Mouse (Mus musculus) hindbrain, embryonic 12.5 days (tissue): ENCODE data around the gene Cacnb2. TPM values are rescaled to one million over a fixed set of nuclear protein-coding genes. Genes with fewer than 3 reads are reported as not detected.

Experiments
- ATAC-seq: fragments of 200-750 bp; cut with Nextera tagmentation; 2 replicates; pipeline ENCODE4 v1.8.0; 2017; ENCODE audit warnings: moderate TSS enrichment; ENCODE audit not compliant: low FRiP score
- H3K27ac ChIP-seq: fragments of 300-500 bp; sonication (generic); 2 replicates; pipeline ENCODE4 v1.5.1; 2016; ENCODE audit warnings: mild to moderate bottlenecking
- H3K27me3 ChIP-seq: fragments of 300-500 bp; sonication (generic); 2 replicates; pipeline ENCODE4 v1.6.1; 2016; ENCODE audit warnings: mild to moderate bottlenecking
- H3K36me3 ChIP-seq: fragments of 300-500 bp; sonication (generic); 2 replicates; pipeline ENCODE4 v1.6.1; 2016; ENCODE audit warnings: mild to moderate bottlenecking
- H3K4me1 ChIP-seq: fragments of 300-500 bp; sonication (generic); 2 replicates; pipeline ENCODE4 v1.6.1; 2016
- H3K4me2 ChIP-seq: fragments of 300-500 bp; sonication (generic); replicated peaks from 2 replicates; pipeline ENCODE4 v1.6.1; 2016; ENCODE audit warnings: mild to moderate bottlenecking
- H3K4me3 ChIP-seq: fragments of 300-500 bp; sonication (generic); 2 replicates; pipeline ENCODE4 v1.5.1; 2016; ENCODE audit warnings: mild to moderate bottlenecking
- H3K9ac ChIP-seq: fragments of 300-500 bp; sonication (generic); 2 replicates; pipeline ENCODE4 v1.6.1; 2016; ENCODE audit warnings: mild to moderate bottlenecking, moderate library complexity
- H3K9me3 ChIP-seq: fragments of 300-500 bp; sonication (generic); replicated peaks from 2 replicates; pipeline ENCODE4 v1.6.1; 2016; ENCODE audit warnings: mild to moderate bottlenecking
- WGBS: fragments of 180-500 bp; shearing (Covaris S2); methylation state at CpG from one replicate; pipeline ENCODE4 v1.1.7; 2016; 5-methylcytosine and 5-hydroxymethylcytosine counted together
- polyA plus RNA-seq: library from polyadenylated mRNA; unstranded; fragments of >200 nt; fragmentation: Nextera tagmentation; extraction: Ambion mirVana; gene quantifications from 2 replicates; pipeline ENCODE4 v1.2.1, GENCODE M21; 2016

Cacnb2 gene
- polyA plus RNA-seq, 1 experiment from 2014 or later, result 3.6 TPM

DNA sequence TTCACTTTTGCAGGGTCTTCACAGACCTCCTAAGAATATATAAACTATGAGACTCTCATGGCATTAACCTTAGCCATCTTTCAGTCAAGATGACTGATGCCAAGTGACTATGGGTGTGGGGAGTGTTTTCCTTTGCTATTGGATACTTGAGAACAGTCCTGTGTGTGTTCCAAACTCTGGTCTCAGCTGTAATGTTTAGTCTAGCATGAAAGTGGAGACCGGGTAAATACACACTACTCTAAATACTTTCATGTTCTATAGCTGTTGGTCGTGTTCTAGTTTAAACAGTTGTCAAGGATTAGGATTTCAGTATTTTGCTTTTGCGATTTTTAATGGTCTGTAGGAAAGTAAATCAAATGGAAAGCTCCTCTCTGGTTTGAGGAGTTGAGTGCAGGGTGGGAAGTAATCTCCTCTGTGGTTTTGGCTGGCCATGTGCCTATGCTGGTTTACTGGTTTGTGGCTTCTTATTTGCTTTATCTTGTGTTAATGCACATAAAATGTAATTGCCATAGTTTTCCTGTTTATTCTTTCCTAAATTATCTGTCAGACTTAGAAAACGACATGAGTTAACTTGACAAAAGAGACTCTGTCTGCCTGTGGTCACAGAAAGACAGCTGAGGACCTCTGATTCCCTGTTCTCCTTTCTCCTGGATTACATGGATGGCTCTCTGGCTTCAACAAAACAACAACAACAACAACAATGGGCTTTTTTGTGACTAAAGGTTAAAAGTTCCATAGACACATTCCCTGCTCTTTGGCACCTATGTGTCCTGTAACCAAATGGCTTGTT is 285.7 kb downstream of the Cacnb2 start:
- Histone ChIP-seq H3K4me1 (no peaks in the 10 kb centered on the region), H3K9me3 (no peaks in the 10 kb centered on the region), H3K27me3 (no peaks in the 10 kb centered on the region), H3K27ac (no peak overlapping the region), H3K4me2 (no peak overlapping the region), H3K4me3 (no peak overlapping the region), H3K9ac (no peak overlapping the region), H3K36me3 (no peaks in the 10 kb centered on the region)
- ATAC-seq, result no peak
- 72% methylated on average over 4 of the region's 4 CpGs for WGBS

DNA sequence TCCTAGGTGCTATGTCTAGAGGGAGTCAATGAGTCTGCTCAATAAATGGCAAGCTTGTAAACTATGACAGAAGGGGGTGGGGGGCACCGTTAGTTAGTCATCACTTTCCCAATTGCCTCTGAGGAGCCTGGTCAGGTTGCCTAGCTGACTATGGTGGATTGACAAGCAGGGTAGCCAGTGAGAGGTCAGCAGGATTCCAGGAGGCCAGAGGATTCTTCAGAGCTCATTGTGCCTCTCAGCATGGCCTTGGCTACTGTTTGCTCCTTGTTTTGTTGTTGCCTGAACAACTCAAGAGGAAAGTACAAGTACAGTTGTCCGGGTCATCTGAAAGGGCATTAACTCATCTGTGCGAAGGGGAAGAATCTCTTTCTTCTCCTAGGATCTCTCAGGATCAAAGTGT is 300.9 kb downstream of the Cacnb2 start:
- peaks cover 10% of the 10 kb centered on the region for H3K4me1 ChIP-seq
- no peaks in the 10 kb centered on the region for H3K9me3 ChIP-seq
- H3K4me2 ChIP-seq, result no peak overlapping the region
- H3K27me3 ChIP-seq, result no peaks in the 10 kb centered on the region
- 33% methylated on average over 3 of the region's 3 CpGs for WGBS
- H3K9ac ChIP-seq, result no peak overlapping the region
- no peak for ATAC-seq
- H3K36me3 ChIP-seq, result no peaks in the 10 kb centered on the region
- no peak overlapping the region for H3K4me3 ChIP-seq
- no peak overlapping the region for H3K27ac ChIP-seq

DNA sequence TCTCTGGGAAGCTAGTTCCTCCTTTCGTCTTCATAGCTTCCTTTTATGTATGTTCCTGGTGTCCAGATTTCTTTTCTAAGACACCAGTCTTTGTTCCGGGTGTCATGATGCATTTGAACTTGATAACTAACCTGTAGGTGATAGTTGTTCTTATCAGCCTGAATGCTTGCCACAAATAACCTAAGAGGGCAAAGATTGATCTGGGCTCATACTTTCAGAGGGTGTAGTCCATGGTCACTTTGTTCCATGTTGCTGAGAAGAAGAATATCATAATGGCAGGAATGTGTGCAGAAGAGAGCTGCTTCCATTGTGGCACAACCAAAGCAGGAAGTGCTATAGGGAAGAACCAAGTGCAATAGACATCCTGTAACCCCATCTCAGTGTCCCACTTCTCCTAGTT is 302.0 kb downstream of the Cacnb2 start:
- WGBS, result 82% methylated on average over 2 of the region's 2 CpGs
- Histone ChIP-seq H3K27ac (no peak overlapping the region), H3K4me1 (peaks cover 10% of the 10 kb centered on the region), H3K4me3 (no peak overlapping the region), H3K9me3 (no peaks in the 10 kb centered on the region), H3K27me3 (no peaks in the 10 kb centered on the region), H3K4me2 (no peak overlapping the region), H3K36me3 (no peaks in the 10 kb centered on the region), H3K9ac (no peak overlapping the region)
- ATAC-seq, result no peak

DNA sequence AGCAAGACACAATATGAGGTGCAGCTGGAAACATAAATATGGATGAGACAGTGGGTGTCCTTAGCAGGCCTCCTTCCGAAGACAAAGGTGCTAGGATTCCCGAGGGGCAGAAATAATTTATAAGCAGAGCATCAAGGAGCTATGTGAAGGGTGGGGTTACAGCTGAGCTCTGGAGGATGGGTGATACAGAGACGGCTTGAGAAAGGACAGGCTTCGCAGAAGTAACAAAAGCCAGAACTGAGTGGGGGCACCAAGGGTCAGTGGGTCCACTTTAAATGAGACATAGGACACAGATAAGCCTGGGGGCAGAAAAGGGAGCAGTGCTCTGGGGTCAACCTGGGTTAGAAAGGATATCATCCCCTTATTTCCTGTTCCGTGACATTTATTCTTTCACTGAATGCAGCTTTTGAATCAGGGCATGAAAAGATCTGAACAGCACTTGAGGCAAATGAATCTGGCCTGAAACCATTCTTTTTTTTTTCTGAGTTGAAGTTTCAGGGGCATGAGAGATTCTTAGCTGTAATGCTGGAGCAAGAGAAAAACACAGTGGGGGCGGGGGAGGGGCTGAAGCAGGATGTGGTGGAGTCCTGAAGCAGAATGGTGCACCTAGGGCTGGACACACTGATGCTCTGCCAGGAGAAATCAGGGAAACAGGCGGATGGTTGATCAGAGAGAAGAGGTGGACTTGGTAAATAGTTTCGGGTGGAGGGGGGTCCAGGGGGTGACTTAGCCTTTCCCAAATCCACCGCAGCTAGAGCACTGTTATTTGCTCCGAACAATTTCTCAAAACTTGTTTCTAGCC is 304.4 kb downstream of the Cacnb2 start:
- no peak overlapping the region for H3K9ac ChIP-seq
- no peaks in the 10 kb centered on the region for H3K36me3 ChIP-seq
- no peak overlapping the region for H3K4me3 ChIP-seq
- H3K27me3 ChIP-seq, result no peaks in the 10 kb centered on the region
- ATAC-seq, result peak; percentile 48; the same call in 1 of the 2 replicates
- no peak overlapping the region for H3K27ac ChIP-seq
- H3K4me1 ChIP-seq, result peaks cover 10% of the 10 kb centered on the region
- no peaks in the 10 kb centered on the region for H3K9me3 ChIP-seq
- WGBS, result 24% methylated on average over 10 of the region's 10 CpGs
- H3K4me2 ChIP-seq, result no peak overlapping the region

DNA sequence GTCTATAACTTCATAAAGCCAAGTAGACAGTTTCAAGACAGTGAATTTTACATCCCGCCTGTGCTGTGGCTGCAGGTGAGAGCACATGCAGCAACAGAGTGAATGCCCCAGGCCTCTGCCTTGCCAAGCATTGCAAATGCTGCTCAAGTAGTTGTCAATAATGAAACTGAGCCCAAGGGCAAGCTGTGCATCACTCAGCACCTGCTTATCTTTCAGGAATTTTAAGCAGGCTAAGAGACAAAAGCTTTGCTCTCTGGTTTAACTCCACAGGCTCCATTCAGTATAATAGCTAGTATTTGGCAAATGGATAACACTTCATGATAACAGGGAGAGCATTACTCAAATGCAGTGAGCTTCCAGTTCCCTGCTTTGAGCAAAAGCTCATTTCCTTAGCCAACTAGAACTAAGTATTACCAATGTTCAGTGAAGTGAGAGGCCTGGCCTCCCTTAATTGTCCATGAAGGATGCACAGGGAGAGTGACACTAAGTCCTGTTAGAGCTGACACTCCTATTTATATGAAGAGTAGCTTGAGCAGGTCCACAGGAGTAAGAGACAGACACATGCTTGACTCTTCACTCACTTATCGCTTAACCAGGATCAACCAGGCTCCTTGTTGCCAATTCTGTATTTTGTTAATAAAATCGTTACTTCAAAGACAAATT is 314.8 kb downstream of the Cacnb2 start:
- ATAC-seq, result peak; percentile 46
- H3K9me3 ChIP-seq, result no peaks in the 10 kb centered on the region
- H3K36me3 ChIP-seq, result no peaks in the 10 kb centered on the region
- H3K4me3 ChIP-seq, result no peak overlapping the region
- peaks cover 4% of the 10 kb centered on the region; the same call in 1 of the 2 replicates for H3K4me1 ChIP-seq
- H3K4me2 ChIP-seq, result no peak overlapping the region
- no peaks in the 10 kb centered on the region for H3K27me3 ChIP-seq
- no peak overlapping the region for H3K27ac ChIP-seq
- no peak overlapping the region for H3K9ac ChIP-seq
- 73% methylated on average over 3 of the region's 3 CpGs for WGBS

DNA sequence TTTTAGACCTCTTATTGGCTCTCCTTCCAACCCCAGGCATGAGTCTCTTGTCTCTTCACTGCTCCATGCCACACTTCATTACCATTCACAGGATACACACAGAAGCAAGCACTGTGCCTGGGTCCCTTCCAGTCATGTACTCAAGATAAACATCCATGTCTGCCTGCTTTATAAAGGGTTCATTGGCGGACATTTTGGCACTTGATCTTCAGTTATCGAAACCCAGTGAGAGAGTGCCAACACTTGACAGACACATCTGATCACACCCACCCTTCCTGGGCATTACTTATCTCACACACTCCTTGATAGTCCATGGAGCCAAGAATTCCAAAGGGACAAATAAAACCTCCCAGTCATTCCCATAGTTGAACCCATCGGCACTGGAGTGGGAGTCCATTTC is 327.0 kb downstream of the Cacnb2 start:
- H3K9ac ChIP-seq, result no peak overlapping the region
- no peak overlapping the region for H3K27ac ChIP-seq
- no peaks in the 10 kb centered on the region for H3K36me3 ChIP-seq
- no peak for ATAC-seq
- H3K9me3 ChIP-seq, result no peaks in the 10 kb centered on the region
- H3K27me3 ChIP-seq, result no peaks in the 10 kb centered on the region
- H3K4me1 ChIP-seq, result no peaks in the 10 kb centered on the region
- 89% methylated on average over 3 of the region's 3 CpGs for WGBS
- H3K4me3 ChIP-seq, result no peak overlapping the region
- no peak overlapping the region for H3K4me2 ChIP-seq

DNA sequence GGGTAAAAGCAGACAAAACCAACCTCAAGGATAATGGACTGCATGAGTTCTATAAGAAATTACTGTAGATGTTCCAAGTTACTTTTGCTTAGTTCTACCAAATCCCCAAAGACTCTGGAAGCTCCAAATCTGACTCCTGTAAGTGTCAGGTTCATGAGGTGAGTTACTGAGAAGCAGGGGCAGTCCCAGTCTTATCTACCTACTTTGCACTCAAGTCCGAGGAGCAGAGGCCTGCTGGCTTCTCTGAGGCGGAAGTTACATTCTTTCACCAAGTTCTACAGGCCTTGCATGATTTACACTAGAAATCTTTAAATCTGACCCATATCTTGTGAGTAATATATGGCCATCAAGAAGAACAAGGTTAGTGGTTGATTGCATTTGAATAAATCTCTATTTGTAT is 329.1 kb downstream of the Cacnb2 start:
- no peak overlapping the region for H3K4me2 ChIP-seq
- H3K27me3 ChIP-seq, result no peaks in the 10 kb centered on the region
- H3K9me3 ChIP-seq, result no peaks in the 10 kb centered on the region
- H3K4me1 ChIP-seq, result no peaks in the 10 kb centered on the region
- WGBS, result 91% methylated on average over 2 of the region's 2 CpGs
- H3K4me3 ChIP-seq, result no peak overlapping the region
- no peak overlapping the region for H3K27ac ChIP-seq
- no peaks in the 10 kb centered on the region for H3K36me3 ChIP-seq
- no peak overlapping the region for H3K9ac ChIP-seq
- no peak for ATAC-seq

DNA sequence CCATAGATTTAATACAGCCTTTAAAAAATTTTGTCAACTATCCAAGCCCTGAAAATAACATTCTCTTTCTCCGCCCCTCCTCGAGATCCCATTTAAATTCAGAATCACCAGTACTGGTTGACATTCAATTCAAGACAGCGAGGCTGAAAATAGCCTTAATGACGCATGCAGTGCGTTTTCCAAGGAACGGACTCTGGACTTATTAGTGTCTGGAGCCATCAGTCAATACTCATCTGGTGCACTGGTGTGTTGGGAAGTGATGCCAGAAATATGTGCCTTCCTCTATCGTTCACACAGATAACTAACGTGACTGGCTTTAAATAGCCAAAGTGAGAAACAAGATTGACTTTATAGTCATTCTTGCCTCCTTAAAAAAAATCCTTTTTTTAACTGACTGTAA is 333.6 kb downstream of the Cacnb2 start:
- no peaks in the 10 kb centered on the region for H3K27me3 ChIP-seq
- H3K4me3 ChIP-seq, result no peak overlapping the region
- H3K27ac ChIP-seq, result no peak overlapping the region
- H3K9ac ChIP-seq, result no peak overlapping the region
- no peak overlapping the region for H3K4me2 ChIP-seq
- 66% methylated on average over 8 of the region's 8 CpGs for WGBS
- no peaks in the 10 kb centered on the region for H3K36me3 ChIP-seq
- no peak for ATAC-seq
- H3K9me3 ChIP-seq, result no peaks in the 10 kb centered on the region
- no peaks in the 10 kb centered on the region for H3K4me1 ChIP-seq

DNA sequence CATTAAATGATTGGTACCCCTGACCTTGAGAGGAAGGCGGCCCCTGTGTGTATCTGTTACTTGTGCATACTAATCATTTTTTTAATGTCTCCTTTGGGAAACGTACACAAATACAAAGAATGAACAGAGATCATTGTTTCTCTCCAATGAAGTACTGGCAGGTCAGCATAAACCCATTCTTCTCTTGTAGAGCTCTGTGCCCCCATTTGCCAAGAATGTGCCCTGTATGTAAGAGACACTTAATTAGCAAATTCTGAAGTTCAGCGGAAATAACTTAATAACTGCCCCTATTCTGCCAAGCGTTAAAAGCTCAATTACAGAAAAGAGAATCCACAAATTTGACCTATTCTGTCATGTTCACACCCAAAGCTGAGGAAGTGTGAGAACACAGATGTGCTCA is 339.4 kb downstream of the Cacnb2 start:
- Histone ChIP-seq H3K9me3 (no peaks in the 10 kb centered on the region), H3K27me3 (no peaks in the 10 kb centered on the region), H3K9ac (no peak overlapping the region), H3K4me3 (no peak overlapping the region), H3K36me3 (no peaks in the 10 kb centered on the region), H3K27ac (no peak overlapping the region), H3K4me2 (no peak overlapping the region), H3K4me1 (no peaks in the 10 kb centered on the region)
- no peak for ATAC-seq
- 78% methylated on average over 4 of the region's 4 CpGs for WGBS

DNA sequence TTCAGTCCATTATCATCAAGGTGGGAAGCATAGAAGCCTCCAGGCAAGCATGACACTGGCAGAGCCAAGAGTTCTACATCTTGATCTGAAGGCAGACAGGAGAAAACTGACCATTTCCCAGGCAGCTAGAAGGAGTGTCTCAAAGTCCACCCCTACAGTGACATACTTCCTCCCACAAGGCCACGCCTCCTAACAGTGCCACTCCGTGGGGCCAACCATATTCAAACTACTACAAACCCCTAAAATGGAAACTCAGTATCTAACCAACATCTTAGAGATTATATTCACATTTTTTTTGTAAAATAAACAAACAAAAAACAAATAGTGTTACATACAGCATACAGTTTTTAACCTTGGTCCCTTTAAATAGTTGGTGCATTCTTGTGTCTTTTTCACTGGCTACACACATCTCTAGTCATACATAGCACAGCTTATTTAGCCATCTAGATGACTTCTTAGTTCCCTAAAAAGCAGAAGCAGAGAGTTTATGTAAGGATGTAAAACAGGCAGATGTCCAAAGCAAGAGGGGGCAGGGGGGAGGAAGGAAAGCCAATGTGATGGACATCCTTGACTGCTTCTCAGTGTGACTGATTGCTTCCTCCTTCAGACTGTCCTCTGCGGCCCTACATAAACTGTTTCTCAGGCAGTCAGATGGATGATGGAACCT is 340.9 kb downstream of the Cacnb2 start:
- Histone ChIP-seq H3K4me1 (no peaks in the 10 kb centered on the region), H3K9ac (no peak overlapping the region), H3K9me3 (no peaks in the 10 kb centered on the region), H3K27me3 (no peaks in the 10 kb centered on the region), H3K27ac (no peak overlapping the region), H3K36me3 (no peaks in the 10 kb centered on the region), H3K4me3 (no peak overlapping the region), H3K4me2 (no peak overlapping the region)
- no peak for ATAC-seq
- 84% methylated on average over 3 of the region's 3 CpGs for WGBS

DNA sequence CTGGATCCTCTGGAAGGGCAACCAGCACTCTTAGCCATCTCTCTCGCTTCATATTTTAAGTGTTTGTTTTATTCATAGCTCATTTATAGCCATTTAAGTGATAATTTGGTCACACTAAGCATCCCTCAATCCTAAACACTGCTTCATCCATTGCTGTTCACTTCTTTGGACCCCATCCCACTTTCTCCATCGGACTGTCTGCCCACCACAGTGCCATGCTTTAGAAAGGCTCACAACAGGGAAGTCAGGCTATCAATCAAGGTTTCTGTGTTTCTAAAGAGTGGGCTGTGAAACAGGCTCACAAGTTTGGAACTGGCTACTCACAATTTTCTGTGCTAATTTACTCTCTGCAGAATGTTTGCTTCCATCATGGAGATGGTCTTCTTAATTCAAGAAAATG is 350.2 kb downstream of the Cacnb2 start:
- H3K4me2 ChIP-seq, result no peak overlapping the region
- no peaks in the 10 kb centered on the region for H3K9me3 ChIP-seq
- ATAC-seq, result no peak
- H3K9ac ChIP-seq, result no peak overlapping the region
- no peaks in the 10 kb centered on the region for H3K27me3 ChIP-seq
- 56% methylated on average over 2 of the region's 2 CpGs for WGBS
- H3K4me1 ChIP-seq, result no peaks in the 10 kb centered on the region
- H3K4me3 ChIP-seq, result no peak overlapping the region
- no peak overlapping the region for H3K27ac ChIP-seq
- H3K36me3 ChIP-seq, result no peaks in the 10 kb centered on the region

DNA sequence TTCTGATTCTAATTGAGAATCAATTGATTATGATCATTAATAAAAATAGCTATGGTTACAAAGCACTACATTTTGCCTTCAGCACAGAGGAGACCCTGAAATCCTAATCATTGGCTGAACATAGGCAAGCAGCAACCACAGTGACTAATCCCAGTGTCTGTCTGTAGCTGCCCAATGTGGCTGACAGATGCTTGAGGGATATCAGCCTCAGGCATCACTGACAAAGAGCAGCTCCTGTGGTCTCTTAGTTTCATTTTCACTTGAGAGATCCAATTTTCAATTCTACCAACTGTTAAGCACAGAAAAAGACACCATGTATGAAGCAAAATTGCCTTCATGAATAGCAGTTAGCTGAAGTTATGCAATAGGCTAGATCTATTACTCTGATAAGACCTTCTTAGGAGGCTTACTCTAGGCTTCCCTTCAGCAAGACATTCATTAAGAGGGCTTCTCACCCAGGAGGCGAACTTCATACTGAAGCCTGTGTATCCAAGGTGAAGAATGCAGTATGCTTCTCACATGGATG is 358.1 kb downstream of the Cacnb2 start:
- Histone ChIP-seq H3K9me3 (no peaks in the 10 kb centered on the region), H3K4me1 (no peaks in the 10 kb centered on the region), H3K4me3 (no peak overlapping the region), H3K27me3 (no peaks in the 10 kb centered on the region), H3K36me3 (no peaks in the 10 kb centered on the region), H3K9ac (no peak overlapping the region), H3K27ac (no peak overlapping the region), H3K4me2 (no peak overlapping the region)
- ATAC-seq, result no peak
- WGBS, result 89% methylated on average over 1 of the region's 1 CpGs
